Mouse (Mus musculus): ENCODE measurements around the gene Nt5c2. TPM values are rescaled to one million over a fixed set of nuclear protein-coding genes. Genes with fewer than 3 reads are reported as not detected.

Gene Nt5c2
- polyA plus RNA-seq, 1 experiment, result 76.9 TPM

DNA sequence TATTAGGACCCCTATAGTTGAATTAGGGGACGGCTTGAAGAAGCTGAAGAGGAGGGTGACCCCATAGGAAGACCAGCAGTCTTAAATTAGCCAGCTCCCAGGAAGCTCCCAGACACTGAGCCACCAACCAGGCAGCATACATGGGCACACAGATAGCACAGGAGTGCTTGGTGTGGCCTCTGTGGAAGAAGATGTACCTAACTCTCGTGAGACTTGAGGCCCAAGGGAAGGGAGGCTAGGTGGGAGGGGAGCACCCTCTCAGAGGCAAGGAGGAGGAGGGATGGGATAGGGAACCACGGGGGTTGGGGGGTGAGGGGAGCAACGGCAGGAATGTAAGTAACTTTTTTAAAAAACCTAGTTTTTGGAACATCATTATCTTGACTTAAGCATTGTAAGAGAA, 88.6 kb downstream of the Nt5c2 start:
- H3K36me3 ChIP-seq (ENCODE audit: control insufficient read depth, insufficient read depth, low read length, poor library complexity, severe bottlenecking), result no peaks in the 10 kb centered on the region; the same call in 1 of the 2 replicates
- no peak overlapping the region for H3K4me3 ChIP-seq (ENCODE audit: low read depth, low read length)
- no peaks in the 10 kb centered on the region for H3K27me3 ChIP-seq (ENCODE audit: control insufficient read depth, insufficient read depth, low read length, poor library complexity, severe bottlenecking)
- TF ChIP-seq CTCF (IDR thresholded peaks at IDR 0.05; ENCODE audit: low read depth, low read length) (no peak), EP300 (IDR thresholded peaks at IDR 0.05; ENCODE audit: insufficient read depth, low read depth, low read length) (no peak), POLR2A (IDR thresholded peaks at IDR 0.05; ENCODE audit: insufficient read depth, low read length) (no peak)
- no peak overlapping the region for H3K9ac ChIP-seq (ENCODE audit: low read depth, poor library complexity, severe bottlenecking)
- no peaks in the 10 kb centered on the region for H3K9me3 ChIP-seq (replicated peaks; ENCODE audit: control insufficient read depth, insufficient read depth, low read length, poor library complexity, severe bottlenecking)
- no peaks in the 10 kb centered on the region for H3K4me1 ChIP-seq (ENCODE audit: control insufficient read depth, insufficient read depth, low read length)
- no peak overlapping the region for H3K27ac ChIP-seq (ENCODE audit: insufficient read depth, low read length)

- Histone ChIP-seq H3K4me1 (ENCODE audit: control insufficient read depth, insufficient read depth, low read length) (no peaks in the 10 kb centered on the region), H3K27ac (ENCODE audit: insufficient read depth, low read length) (no peak overlapping the region), H3K9ac (ENCODE audit: low read depth, poor library complexity, severe bottlenecking) (no peak overlapping the region), H3K4me3 (ENCODE audit: low read depth, low read length) (no peak overlapping the region), H3K27me3 (ENCODE audit: control insufficient read depth, insufficient read depth, low read length, poor library complexity, severe bottlenecking) (no peaks in the 10 kb centered on the region), H3K9me3 (replicated peaks; ENCODE audit: control insufficient read depth, insufficient read depth, low read length, poor library complexity, severe bottlenecking) (no peaks in the 10 kb centered on the region), H3K36me3 (ENCODE audit: control insufficient read depth, insufficient read depth, low read length, poor library complexity, severe bottlenecking) (no peaks in the 10 kb centered on the region; the same call in 1 of the 2 replicates)
- no peak for TF ChIP-seq EP300 (IDR thresholded peaks at IDR 0.05; ENCODE audit: insufficient read depth, low read depth, low read length)
- TF ChIP-seq POLR2A (IDR thresholded peaks at IDR 0.05; ENCODE audit: insufficient read depth, low read length), result no peak
- no peak for TF ChIP-seq CTCF (IDR thresholded peaks at IDR 0.05; ENCODE audit: low read depth, low read length)
Measured at GRCm38 (mm10) chr19:46920571-46920970, 94.4 kb downstream of the Nt5c2 start.

- H3K27ac ChIP-seq (ENCODE audit: insufficient read depth, low read length), result no peak overlapping the region
- TF ChIP-seq POLR2A (IDR thresholded peaks at IDR 0.05; ENCODE audit: insufficient read depth, low read length), result no peak
- TF ChIP-seq CTCF (IDR thresholded peaks at IDR 0.05; ENCODE audit: low read depth, low read length), result no peak
- no peak for TF ChIP-seq EP300 (IDR thresholded peaks at IDR 0.05; ENCODE audit: insufficient read depth, low read depth, low read length)
- no peak overlapping the region for H3K4me3 ChIP-seq (ENCODE audit: low read depth, low read length)
- no peaks in the 10 kb centered on the region for H3K27me3 ChIP-seq (ENCODE audit: control insufficient read depth, insufficient read depth, low read length, poor library complexity, severe bottlenecking)
- no peak overlapping the region for H3K9ac ChIP-seq (ENCODE audit: low read depth, poor library complexity, severe bottlenecking)
- H3K9me3 ChIP-seq (replicated peaks; ENCODE audit: control insufficient read depth, insufficient read depth, low read length, poor library complexity, severe bottlenecking), result no peaks in the 10 kb centered on the region
- no peaks in the 10 kb centered on the region for H3K36me3 ChIP-seq (ENCODE audit: control insufficient read depth, insufficient read depth, low read length, poor library complexity, severe bottlenecking)
- no peaks in the 10 kb centered on the region for H3K4me1 ChIP-seq (ENCODE audit: control insufficient read depth, insufficient read depth, low read length)
Measured at GRCm38 (mm10) chr19:46915406-46916080, 99.4 kb downstream of the Nt5c2 start.

DNA sequence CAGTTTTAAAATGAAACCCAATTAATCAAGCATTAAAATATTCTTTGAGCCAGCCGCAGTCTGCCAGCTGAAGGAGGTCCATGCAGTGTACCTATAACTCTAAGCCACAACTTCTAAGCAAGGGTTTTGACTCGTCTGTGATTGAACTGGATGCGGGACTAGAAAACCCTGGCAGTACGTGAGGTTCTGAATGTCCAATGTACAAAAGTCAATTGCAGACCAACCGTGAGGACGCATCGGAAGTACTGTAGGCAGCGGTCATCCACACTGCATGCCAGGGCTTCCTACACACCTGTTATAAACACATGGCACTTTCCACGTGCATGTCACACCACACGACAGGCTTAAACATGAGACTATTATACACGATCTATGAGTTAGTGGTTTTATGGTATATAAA, 101.3 kb downstream of the Nt5c2 start:
- no peak overlapping the region for H3K4me3 ChIP-seq (ENCODE audit: low read depth, low read length)
- no peak overlapping the region for H3K27ac ChIP-seq (ENCODE audit: insufficient read depth, low read length)
- no peak overlapping the region for H3K9ac ChIP-seq (ENCODE audit: low read depth, poor library complexity, severe bottlenecking)
- no peaks in the 10 kb centered on the region for H3K4me1 ChIP-seq (ENCODE audit: control insufficient read depth, insufficient read depth, low read length)
- no peaks in the 10 kb centered on the region for H3K36me3 ChIP-seq (ENCODE audit: control insufficient read depth, insufficient read depth, low read length, poor library complexity, severe bottlenecking)
- no peaks in the 10 kb centered on the region for H3K9me3 ChIP-seq (replicated peaks; ENCODE audit: control insufficient read depth, insufficient read depth, low read length, poor library complexity, severe bottlenecking)
- no peaks in the 10 kb centered on the region for H3K27me3 ChIP-seq (ENCODE audit: control insufficient read depth, insufficient read depth, low read length, poor library complexity, severe bottlenecking)
- no peak for TF ChIP-seq POLR2A (IDR thresholded peaks at IDR 0.05; ENCODE audit: insufficient read depth, low read length)
- no peak for TF ChIP-seq EP300 (IDR thresholded peaks at IDR 0.05; ENCODE audit: insufficient read depth, low read depth, low read length)
- no peak for TF ChIP-seq CTCF (IDR thresholded peaks at IDR 0.05; ENCODE audit: low read depth, low read length)

DNA sequence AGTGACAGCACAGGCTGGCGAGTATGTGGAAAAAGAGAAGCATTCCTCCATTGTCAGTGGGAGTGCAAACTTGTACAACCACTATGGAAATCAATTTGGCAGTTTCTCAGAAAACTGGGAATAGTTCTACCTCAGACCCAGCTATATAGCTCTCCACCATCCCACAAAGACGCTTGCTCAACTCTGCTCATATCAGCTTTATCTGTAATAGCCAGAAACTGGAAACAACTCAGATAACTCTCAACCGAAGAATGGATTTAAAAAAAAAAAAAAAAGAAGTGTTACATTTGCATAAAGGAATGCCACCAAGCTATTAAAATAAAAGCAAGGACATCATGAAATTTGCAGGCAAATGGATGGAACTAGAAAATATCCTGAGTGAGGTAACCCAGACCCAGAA, 103.5 kb downstream of the Nt5c2 start:
- H3K4me1 ChIP-seq (ENCODE audit: control insufficient read depth, insufficient read depth, low read length), result no peaks in the 10 kb centered on the region
- no peaks in the 10 kb centered on the region for H3K9me3 ChIP-seq (replicated peaks; ENCODE audit: control insufficient read depth, insufficient read depth, low read length, poor library complexity, severe bottlenecking)
- no peak overlapping the region for H3K9ac ChIP-seq (ENCODE audit: low read depth, poor library complexity, severe bottlenecking)
- H3K4me3 ChIP-seq (ENCODE audit: low read depth, low read length), result no peak overlapping the region
- H3K27me3 ChIP-seq (ENCODE audit: control insufficient read depth, insufficient read depth, low read length, poor library complexity, severe bottlenecking), result no peaks in the 10 kb centered on the region
- H3K27ac ChIP-seq (ENCODE audit: insufficient read depth, low read length), result no peak overlapping the region
- TF ChIP-seq CTCF (IDR thresholded peaks at IDR 0.05; ENCODE audit: low read depth, low read length), result no peak
- no peaks in the 10 kb centered on the region for H3K36me3 ChIP-seq (ENCODE audit: control insufficient read depth, insufficient read depth, low read length, poor library complexity, severe bottlenecking)

DNA sequence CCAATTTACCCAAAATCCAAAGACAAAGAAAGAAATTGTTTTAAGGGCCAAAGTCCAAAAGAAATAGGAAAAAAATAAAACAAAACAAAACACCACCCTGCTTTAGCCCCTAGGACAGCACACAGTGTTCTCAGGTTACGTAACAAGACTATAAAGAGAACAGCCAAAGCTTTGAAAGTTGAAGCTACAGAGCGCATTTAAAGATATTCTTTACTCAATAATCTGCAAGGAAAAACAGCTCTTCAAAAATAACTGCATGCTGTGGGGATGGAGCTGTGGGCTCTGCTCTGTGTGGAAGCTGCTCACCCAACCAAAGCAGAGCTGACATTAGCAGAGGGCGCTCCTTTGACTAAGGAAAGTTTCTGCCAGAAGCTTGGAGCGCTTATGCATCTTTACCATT, 106.0 kb downstream of the Nt5c2 start:
- Histone ChIP-seq H3K36me3 (ENCODE audit: control insufficient read depth, insufficient read depth, low read length, poor library complexity, severe bottlenecking) (no peaks in the 10 kb centered on the region; the same call in 1 of the 2 replicates), H3K9ac (ENCODE audit: low read depth, poor library complexity, severe bottlenecking) (no peak overlapping the region), H3K4me1 (ENCODE audit: control insufficient read depth, insufficient read depth, low read length) (no peaks in the 10 kb centered on the region), H3K9me3 (replicated peaks; ENCODE audit: control insufficient read depth, insufficient read depth, low read length, poor library complexity, severe bottlenecking) (no peaks in the 10 kb centered on the region), H3K4me3 (ENCODE audit: low read depth, low read length) (no peak overlapping the region), H3K27me3 (ENCODE audit: control insufficient read depth, insufficient read depth, low read length, poor library complexity, severe bottlenecking) (no peaks in the 10 kb centered on the region), H3K27ac (ENCODE audit: insufficient read depth, low read length) (no peak overlapping the region)
- no peak for TF ChIP-seq EP300 (IDR thresholded peaks at IDR 0.05; ENCODE audit: insufficient read depth, low read depth, low read length)
- no peak for TF ChIP-seq POLR2A (IDR thresholded peaks at IDR 0.05; ENCODE audit: insufficient read depth, low read length)
- TF ChIP-seq CTCF (IDR thresholded peaks at IDR 0.05; ENCODE audit: low read depth, low read length), result no peak

Data from ES-Bruce4 (cell line).